Mouse (Mus musculus) olfactory bulb, adult 2 months (tissue): ENCODE measurements around the gene Nxn. TPM values are rescaled to one million over a fixed set of nuclear protein-coding genes. Genes with fewer than 3 reads are reported as not detected.

Experiments used
- H3K27ac ChIP-seq: fragments of 200-500 bp; 2 replicates; pipeline ENCODE4 v1.5.1; 2012; ENCODE audit warnings: low read depth, low read length; ENCODE audit not compliant: insufficient read depth
- H3K4me1 ChIP-seq: fragments of 200-500 bp; 2 replicates; pipeline ENCODE4 v1.6.1; 2012; ENCODE audit warnings: low read length; ENCODE audit not compliant: control insufficient read depth, insufficient read depth
- H3K4me3 ChIP-seq: fragments of 200-500 bp; 2 replicates; pipeline ENCODE4 v1.5.1; 2012; ENCODE audit warnings: mild to moderate bottlenecking, low read depth, low read length, moderate library complexity; ENCODE audit not compliant: insufficient read depth
- CTCF ChIP-seq: fragments of 200-500 bp; IDR thresholded peaks from 2 replicates; pipeline ENCODE4 v1.5.1; 2012; ENCODE audit warnings: low read depth, mild to moderate bottlenecking, low read length, moderate library complexity; ENCODE audit not compliant: insufficient read depth
- POLR2A ChIP-seq: fragments of 200-500 bp; IDR thresholded peaks from 2 replicates; pipeline ENCODE4 v1.6.1; 2012; ENCODE audit warnings: mild to moderate bottlenecking, low read depth, low read length, moderate library complexity; ENCODE audit not compliant: insufficient read depth
- WGBS: fragments of 180-500 bp; shearing (Covaris S2); methylation state at CpG from one replicate; pipeline ENCODE4 v1.1.7; 2018; 5-methylcytosine and 5-hydroxymethylcytosine counted together
- polyA plus RNA-seq: library from polyadenylated mRNA; stranded (reverse); fragments of >200 nt; gene quantifications from 2 replicates; pipeline ENCODE4 v1.2.4, GENCODE M21; 2012; ENCODE audit warnings: low replicate concordance; ENCODE audit not compliant: missing spikeins, insufficient read depth, insufficient read length

Gene Nxn
- polyA plus RNA-seq, 1 experiment, result not detected

DNA sequence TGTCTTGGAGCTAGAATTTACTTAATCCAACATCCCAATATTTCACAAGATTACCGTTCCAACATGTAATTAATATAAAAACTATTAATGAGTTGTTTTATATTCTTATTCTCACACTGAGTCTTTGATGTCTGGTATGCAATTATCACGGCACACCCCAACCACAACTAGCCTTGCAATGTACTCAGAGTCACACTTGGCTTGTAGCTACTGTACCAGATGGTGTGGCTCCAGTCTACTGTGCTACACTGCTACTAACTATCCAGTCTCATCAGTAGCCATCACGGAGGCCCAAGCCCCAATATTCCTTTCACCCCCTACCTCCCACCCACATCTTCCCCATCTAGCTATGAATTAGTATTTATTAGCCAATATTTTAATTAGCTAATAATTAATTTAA lies 22.5 kb downstream of the Nxn start:
- Histone ChIP-seq H3K4me1 (peaks cover 4% of the 10 kb centered on the region; the same call in 1 of the 2 replicates), H3K4me3 (no peak overlapping the region), H3K27ac (no peak overlapping the region)
- WGBS, result 75% methylated on average over 3 of the region's 3 CpGs
- TF ChIP-seq CTCF (no peak), POLR2A (no peak)

DNA sequence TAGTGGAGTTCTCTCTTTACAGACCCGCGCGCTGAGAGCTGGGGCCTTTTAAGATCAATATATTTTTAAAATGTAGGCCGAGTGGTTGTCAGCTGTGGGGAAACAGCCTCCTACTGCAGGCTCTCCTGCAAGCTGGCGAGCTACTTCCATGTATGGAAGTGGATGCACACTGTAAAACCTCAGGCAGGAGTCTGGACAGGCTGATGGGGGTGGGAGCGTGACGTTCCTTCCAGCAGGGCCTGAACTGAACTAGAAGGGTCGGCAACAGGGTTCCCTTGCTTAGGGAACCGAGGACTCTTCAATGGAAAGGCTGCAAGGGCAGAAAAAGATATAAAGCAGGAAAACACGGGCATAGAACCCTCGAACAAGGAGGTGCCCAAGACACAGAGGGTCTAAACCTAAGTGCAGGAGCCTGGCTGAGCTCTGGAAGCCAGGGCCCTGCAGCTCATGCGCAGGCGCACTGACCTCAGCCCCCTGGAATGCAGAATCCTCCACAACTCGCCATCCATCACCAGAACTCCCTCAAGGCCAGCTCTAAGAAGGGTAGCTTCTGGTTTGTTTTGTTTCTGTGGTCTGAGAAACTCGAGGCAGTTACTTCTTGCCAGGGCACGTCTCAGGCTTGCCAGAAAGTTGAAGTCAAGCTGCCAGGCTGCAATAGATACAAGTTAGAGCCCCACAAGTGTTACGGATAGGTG lies 24.3 kb downstream of the Nxn start:
- Histone ChIP-seq H3K4me3 (no peak overlapping the region), H3K27ac (no peak overlapping the region), H3K4me1 (peaks cover 4% of the 10 kb centered on the region; the same call in 1 of the 2 replicates)
- TF ChIP-seq CTCF (no peak), POLR2A (no peak)
- 65% methylated on average over 17 of the region's 17 CpGs for WGBS

- H3K4me1 ChIP-seq, result peaks cover 4% of the 10 kb centered on the region; the same call in 1 of the 2 replicates
- H3K27ac ChIP-seq, result no peak overlapping the region
- WGBS, result 63% methylated on average over 6 of the region's 6 CpGs
- TF ChIP-seq CTCF (no peak), POLR2A (no peak)
- H3K4me3 ChIP-seq, result no peak overlapping the region
Observed at GRCm38 (mm10) chr11:76372534-76372933, 26.4 kb downstream of the Nxn start.

- Histone ChIP-seq H3K4me3 (no peak overlapping the region), H3K27ac (no peak overlapping the region), H3K4me1 (peaks cover 4% of the 10 kb centered on the region; the same call in 1 of the 2 replicates)
- no peak for TF ChIP-seq CTCF
- TF ChIP-seq POLR2A, result no peak
- 58% methylated on average over 2 of the region's 2 CpGs for WGBS
Observed at GRCm38 (mm10) chr11:76372120-76372519, 26.8 kb downstream of the Nxn start.

GRCm38 (mm10) chr11:76370491-76370890 lies 28.4 kb downstream of the Nxn start:
- no peak overlapping the region for H3K4me3 ChIP-seq
- no peak for TF ChIP-seq CTCF
- no peak for TF ChIP-seq POLR2A
- no peak overlapping the region for H3K27ac ChIP-seq
- peaks cover 4% of the 10 kb centered on the region; the same call in 1 of the 2 replicates for H3K4me1 ChIP-seq

- H3K4me1 ChIP-seq, result peaks cover 4% of the 10 kb centered on the region; the same call in 1 of the 2 replicates
- 85% methylated on average over 15 of the region's 15 CpGs for WGBS
- TF ChIP-seq POLR2A (no peak), CTCF (no peak)
- no peak overlapping the region for H3K4me3 ChIP-seq
- H3K27ac ChIP-seq, result no peak overlapping the region
Observed at GRCm38 (mm10) chr11:76366720-76367119, 32.2 kb downstream of the Nxn start.

DNA sequence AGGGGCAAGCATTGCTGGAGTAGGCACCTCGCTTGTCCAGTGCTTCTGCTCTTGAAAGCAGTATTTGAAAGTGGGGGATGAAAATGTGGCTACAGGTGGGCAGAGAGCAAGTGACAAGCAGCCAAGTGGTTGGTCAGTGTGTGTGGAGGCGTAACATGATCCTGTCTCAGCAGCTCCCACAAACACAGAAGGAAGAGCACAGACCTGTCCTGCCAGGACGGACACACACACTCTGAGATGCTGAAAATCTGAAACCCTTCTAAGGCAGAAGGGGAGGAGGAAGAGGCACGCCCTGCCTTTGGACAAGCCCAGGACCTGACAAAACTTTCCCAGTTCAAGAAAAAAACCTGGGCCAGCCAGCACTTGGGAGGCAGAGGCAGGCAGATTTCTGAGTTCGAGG lies 34.9 kb downstream of the Nxn start:
- Histone ChIP-seq H3K4me3 (no peak overlapping the region), H3K4me1 (peaks cover 4% of the 10 kb centered on the region; the same call in 1 of the 2 replicates), H3K27ac (no peak overlapping the region)
- WGBS, result 87% methylated on average over 5 of the region's 5 CpGs
- TF ChIP-seq CTCF, result no peak
- TF ChIP-seq POLR2A, result no peak

DNA sequence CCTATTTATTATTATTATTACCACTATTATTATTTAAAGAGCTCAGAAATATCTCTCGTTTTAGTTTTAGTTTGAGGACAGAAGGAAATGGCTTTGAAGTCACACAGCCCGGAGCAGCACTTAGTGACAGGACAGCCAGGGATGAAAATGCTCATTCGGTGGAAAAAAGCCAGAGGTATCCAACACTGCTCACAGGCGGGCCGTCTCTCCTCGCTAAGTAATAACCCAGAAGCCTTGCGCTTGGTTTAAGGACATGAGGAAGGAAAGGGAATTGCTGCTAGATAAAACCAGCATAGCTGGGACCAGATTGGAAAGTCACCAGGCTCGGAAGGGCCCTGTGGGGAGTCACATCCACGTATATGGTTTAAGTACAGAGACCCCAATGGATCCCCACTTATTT lies 35.3 kb downstream of the Nxn start:
- Histone ChIP-seq H3K4me3 (no peak overlapping the region), H3K4me1 (peaks cover 4% of the 10 kb centered on the region; the same call in 1 of the 2 replicates), H3K27ac (no peak overlapping the region)
- 50% methylated on average over 9 of the region's 9 CpGs for WGBS
- TF ChIP-seq CTCF (no peak), POLR2A (no peak)

DNA sequence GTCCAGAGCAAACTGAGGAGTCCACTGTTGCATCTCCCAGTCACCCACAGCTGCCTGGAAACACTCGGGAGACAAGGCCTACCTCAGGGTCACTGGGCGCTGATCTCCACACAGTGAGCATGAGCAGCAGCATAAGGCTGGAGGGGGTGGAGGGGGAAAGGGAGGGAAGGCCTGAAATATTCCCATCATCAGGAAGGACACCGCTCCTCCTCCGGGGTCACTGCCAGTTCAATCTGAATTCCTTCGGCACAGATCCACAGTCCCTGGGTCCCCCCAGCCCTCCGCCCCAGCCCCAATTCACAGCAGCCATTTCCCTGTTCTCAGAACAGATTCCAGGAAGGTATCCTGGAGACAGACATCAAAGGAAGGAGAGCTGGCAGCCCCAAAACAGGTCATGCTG lies 35.8 kb downstream of the Nxn start:
- Histone ChIP-seq H3K4me1 (peaks cover 4% of the 10 kb centered on the region; the same call in 1 of the 2 replicates), H3K4me3 (no peak overlapping the region), H3K27ac (no peak overlapping the region)
- no peak for TF ChIP-seq POLR2A
- no peak for TF ChIP-seq CTCF
- 49% methylated on average over 6 of the region's 6 CpGs for WGBS
